Mouse (Mus musculus) olfactory bulb, adult 2 months (tissue): ENCODE results near the gene Slc15a1.

Experiments used
- CTCF ChIP-seq: fragments of 200-500 bp; IDR thresholded peaks from 2 replicates; pipeline ENCODE4 v1.5.1; 2012; ENCODE audit warnings: low read depth, mild to moderate bottlenecking, low read length, moderate library complexity; ENCODE audit not compliant: insufficient read depth
- POLR2A ChIP-seq: fragments of 200-500 bp; IDR thresholded peaks from 2 replicates; pipeline ENCODE4 v1.6.1; 2012; ENCODE audit warnings: mild to moderate bottlenecking, low read depth, low read length, moderate library complexity; ENCODE audit not compliant: insufficient read depth

DNA sequence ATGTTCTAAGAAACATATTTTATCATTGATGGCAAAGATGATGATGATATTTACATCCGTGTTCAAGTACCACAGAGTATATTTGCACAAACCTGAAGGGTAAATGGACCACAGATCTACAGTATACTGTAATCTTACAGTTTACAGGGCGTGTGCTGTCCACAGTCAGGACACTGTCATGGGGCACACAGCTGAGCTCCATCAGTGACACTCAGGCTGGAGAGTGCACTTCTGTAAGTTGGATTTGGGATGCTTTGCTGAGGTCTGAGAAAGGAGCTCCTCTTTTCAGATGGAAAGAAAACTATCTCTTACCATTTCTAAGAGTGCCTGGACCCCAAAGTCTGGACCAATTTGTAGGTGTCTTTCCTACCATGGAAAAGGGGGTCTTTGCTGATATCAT lies 9.9 kb downstream of the Slc15a1 start:
- TF ChIP-seq CTCF (no peak), POLR2A (no peak)
